Mouse (Mus musculus): ENCODE results near the gene Ttf1.

The Ttf1 gene

DNA sequence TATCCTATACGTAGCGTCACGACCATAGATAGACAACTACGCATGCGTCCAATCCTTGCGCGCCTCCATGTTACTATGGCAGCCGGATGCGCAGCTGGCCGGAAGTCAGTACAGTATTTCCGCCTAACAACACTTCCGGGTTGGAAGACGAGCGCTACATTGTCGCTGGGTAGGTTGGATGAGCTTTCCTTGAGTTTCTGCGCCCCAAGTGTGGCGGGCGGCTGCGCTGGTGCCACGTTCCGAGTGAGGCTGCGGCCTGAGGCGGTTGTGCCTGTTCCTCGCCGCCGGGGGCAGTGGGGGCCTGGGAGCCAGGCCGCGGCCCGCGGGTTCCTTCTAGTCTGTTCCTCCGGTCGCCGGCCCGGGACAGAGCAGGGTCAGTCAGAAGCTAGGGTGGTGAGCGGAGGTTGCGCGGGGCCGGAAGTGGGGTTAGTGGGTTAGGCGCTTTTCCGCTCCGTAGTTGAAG is at the start of gene Ttf1:
Gene Ttf1, plus strand, starts transcription at position 128 of the 463 bp plus-strand sequence.
- DNase-seq: peak; percentile 78 to 89

DNA sequence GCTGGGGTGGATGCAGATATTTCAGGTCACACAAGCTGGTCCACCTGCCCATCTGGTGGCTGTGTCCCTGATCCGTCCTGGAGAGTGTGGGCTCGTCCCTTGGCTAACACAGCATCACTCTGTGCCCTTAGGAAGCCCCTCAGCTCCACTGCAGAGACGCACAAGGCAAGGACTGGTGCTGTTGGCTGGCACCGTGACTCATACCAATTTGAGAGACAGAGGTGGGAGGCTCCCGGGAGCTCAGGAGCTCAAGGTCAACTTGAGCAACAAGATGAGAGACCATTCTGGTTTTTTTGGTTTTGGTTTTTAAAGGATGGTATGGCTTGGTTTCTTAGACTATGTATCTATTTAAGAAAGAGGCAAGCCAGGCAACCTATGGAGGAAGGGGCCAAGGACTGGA is 47.5 kb upstream of the Ttf1 start:
- DNase-seq: no peak

DNA sequence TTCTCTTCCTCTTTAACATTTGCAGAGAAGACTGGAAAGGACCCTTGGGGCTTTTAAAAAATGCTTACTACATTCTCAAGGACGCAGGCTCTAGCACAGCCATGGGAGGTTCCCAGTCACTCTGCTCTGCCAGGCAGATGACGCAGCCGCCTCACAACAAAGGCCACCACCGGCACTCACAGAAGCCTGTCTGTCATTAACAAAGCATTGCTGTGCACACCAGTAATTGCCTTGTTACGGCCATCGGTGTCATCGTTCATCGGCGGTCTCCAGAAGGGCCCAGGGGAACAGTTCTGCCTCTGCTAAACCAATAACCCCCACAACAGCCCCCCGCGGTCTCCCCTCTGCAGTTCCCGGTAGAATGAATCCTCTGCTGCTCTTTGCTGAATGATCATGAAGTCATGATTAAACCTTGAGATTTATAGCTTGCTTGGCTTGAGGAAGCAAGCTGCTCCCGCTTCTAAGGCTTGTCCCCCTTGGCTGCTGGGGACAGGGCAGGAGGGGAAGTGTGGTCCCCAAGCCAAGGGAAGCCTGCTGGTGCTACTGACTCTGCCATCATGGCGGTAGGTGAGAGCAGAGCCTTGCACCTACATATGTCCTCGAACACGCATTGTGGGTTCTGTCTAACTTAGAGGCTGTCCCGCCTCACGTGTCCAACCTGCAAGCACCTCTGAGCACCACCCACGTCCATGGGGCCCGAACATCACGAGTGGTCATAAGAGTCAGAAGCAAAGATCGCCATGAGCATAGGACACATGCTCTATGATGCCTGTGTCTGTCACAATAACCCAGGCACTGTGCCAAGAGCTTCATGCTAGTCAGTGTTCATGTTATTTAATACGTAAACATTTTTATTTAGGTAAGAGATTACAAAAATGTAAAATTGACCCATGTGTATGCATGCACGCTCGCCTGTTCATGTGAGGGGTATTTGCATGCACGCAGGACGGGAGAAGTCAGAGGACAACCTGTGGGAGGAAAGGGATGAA is 43.2 kb upstream of the Ttf1 start:
- no peak for DNase-seq

DNA sequence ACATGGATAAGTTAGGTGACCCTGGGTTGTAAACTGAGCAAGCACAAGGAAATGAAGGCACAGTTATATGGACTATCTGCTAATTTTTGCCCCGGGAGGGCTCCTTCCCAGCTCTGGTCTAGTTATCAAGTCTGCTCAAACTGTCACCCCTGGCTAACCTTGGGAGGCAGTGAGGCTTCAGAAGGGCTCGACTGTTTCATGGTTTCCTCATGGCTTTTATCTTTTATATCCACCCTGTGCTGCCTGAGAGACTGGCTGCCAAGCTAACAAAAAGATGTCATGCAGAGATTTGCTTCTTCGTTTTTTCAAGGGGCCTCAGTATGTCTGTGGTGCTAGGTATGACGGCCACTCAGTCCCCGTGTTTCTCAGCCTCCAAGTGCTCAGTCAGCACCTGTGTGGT is 41.4 kb upstream of the Ttf1 start:
- no peak for DNase-seq

DNA sequence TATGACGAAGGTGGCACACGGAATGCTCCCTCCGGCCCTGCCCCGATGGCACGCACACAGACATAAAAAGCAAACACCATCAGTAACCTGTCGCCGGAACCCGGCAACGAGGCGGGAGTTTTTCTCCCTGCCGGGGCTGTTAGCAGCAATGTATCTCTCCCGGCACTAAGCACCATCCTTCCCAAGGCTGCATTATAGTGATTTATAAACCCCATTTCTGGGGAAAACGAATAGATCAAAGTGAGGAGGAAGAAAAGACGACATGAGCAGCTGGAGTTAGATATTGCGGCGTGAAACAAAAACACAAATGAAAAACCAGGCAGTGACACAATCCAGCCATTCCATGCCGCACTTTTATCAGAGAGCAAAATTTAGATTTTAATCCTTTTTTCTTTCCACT is 39.0 kb upstream of the Ttf1 start:
- no peak for DNase-seq

DNA sequence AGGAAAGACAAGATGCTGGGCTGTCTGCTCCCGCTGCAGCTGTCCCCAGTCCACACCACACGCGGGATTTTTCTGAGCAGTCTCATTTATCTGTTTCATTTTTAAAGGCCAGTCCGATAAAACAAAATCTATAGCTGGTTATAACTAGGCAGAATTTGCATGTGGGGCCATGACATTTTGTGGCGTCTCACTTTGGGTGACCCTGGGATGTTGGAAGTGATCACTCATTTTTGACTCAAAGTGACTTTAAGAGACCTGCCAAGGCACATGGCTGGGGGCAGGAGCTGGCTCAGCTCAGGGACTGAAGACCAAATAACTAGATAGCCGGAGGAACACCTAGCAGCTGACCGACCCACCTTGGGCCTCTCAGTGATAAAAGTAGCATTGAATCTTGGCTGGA is 37.1 kb upstream of the Ttf1 start:
- DNase-seq: no peak

DNA sequence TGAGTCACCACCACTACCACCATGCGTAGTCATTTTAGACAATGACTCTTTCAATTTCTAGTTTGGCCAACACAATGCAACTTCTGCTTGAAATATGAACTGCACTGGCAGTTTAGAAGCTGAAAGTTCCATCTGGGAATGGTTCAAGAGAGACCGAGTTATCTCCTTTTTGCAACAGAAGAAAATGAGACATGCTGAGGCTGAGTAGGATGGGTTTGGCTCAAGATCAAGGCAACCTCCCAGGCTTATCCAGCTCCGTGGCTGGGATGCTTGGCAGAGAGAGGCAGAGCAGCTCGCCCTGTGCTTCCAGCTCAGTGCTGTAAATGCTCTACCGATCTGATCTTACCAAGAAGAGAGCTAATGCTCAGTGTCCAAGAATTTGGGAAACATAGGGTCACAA is 34.8 kb upstream of the Ttf1 start:
- no peak for DNase-seq

DNA sequence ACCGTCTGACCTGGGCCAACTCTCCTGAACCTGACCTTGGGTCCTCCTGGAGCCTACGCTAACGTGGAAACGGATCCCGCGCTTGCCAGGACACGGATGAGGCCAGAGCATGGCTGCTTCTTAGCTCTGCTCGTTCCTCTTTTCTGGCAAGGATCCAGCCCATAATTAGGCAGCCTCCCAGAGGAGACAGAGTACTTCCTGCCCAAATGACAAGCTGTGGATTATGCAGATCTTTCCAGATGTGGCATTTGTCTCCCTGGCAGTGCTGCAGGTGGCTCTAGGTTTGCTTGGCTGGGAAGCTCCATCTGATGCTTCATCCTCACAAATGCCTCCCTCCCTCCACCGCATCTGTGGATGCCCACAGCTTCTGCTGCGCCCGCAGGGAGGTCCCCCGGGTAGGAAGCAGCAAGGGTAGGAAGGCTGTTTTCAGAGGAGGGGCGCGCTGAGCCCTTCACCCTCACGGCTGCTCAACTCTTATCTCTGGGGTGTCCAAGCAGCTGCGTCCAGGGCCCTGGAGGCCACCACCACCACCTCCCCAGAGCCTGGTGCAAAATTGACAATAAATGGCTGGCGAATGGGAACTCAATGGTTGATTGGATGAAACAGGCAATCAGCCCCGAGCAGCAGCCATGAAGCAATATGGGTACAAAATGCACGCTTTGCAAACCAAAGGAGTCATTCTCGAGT is 29.9 kb upstream of the Ttf1 start:
- no peak for DNase-seq

DNA sequence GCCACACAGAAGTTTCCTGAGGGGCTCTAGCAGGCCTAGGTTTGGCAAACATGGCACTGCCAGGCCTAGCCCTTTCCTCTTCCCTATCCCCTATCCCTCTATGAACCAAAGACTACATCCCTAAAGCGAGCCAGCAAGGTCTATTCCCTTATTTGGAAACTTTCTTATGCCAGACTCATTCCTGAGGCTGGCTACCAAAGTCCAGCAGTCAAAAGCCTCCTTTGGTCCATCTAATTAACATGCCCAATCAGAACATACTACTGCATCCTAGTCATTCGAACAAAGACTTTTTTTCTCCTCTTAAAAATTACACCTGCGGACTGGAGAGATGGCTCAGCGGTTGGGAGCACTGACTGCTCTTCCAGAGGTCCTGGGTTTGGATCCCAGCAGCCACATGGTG is 28.1 kb upstream of the Ttf1 start:
- DNase-seq: no peak

DNA sequence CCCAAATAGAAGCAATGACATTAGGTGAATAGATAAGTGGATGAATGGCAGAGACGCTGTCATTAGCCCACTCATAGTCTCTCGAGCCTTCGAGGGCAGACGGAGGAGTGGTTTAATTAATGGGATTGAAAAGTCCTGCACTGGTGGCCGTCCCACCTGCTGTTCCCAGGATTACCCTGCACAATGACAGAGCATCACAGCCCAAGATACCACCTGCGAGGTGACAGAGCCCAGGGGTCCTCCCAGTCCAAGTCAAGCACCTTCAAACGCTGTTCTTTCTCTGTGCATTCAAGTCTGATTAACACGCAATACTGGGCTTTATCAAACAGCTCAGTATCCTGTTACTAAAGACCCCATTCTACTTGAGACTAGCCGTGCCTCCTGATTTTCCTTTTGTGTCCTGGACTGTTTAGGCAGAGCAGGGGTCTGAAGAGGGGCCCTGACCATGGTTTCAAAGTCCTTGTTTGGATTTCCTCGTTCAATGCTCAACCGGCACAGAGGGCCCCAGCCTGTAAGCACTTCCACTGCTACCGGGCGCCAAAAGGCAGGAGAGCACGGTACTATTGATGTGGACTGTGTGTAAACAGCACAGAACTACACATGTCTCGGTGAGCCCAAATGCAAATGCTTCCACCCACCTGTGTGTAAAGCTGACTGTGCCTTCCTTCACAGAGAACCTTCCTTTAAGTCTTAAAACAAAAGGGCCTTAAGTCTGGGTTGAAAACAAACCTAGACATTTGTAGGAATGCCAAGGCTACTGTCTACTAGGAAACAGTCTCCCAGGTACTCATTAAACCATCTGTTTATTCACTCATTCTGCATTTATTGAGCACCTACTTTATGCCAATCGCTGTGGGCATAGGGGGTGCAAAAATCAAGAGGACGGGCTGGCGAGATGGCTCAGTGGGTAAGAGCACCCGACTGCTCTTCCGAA is 25.3 kb upstream of the Ttf1 start:
- no peak for DNase-seq

DNA sequence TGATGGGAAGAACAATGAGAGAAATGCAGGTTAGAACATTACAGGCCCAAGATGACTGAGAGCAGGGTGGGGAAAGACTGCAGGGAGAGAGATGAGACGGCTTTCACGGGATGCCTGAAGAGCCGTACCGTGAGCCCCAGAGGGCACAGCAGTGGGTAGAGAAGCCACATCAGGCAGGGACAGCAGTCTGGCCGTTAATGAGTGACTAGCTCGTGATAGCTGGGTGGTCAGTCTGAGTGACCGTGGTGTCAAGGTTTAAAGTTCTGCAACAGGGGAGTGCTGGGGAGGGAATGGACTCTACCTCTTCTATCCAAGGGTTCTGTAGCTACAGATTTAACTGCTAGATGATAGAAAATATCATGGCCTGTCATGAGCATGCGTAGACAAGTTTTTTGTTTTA is 24.4 kb upstream of the Ttf1 start:
- DNase-seq: no peak

DNA sequence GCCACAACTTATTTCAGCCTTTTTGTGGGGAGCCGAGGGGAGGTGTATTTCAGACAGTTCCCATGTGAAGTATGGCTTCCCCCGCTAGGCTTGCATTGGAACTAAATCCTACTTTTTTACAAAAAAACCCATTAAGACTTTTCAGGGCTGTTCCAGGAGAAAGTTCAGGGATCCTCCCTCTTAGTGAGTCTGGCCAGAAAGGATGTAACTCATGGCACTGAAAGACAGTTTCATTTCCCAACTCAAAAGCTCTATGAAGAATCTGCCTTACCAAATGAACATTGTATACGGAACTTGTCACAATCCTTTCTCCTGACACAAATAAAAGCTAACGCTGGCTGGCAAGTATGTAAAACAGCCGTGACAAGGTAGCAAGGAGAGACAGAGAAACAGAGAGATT is 20.3 kb upstream of the Ttf1 start:
- no peak for DNase-seq

DNA sequence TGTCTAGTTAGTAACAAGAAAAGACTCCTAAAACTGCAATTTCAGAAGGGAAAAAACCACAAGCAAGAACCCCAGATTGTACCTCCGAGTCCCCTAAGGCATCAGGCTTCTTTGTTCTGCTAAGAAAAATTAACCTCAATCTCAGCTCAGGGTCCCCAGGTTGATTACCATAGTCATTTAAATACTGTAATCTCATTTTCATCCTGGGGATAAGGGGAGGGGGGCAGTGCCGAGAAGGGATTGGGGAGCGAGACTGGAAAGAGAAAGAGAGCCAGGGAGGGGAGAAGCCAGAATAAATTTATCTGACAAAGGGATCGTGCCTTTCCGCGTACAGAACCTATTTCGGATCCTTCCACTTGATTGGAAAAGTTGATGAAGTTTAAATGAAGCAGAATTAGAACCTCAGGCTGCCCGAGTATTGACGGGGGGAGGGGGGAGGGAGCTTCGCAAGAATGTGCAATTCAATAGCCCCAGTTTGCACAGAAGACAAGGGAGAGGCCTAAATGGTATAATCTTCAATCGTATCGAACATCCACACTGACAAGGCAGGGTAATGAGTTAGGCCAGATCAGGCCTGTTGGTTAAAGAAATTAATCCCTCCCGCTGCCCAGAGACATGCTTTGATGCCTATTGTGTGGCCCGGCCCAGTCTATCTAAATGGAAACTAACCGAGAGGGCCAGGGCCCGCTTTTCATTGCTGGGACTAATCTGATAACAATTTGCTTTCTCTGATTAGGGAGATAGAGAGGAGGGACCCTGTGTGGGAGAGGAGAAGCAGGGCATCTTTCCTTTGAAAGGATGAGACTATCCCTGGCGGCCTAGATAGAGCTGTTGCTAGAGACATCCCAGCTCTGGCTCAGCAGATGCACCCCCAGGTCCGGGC is 19.2 kb upstream of the Ttf1 start:
- DNase-seq: no peak

DNA sequence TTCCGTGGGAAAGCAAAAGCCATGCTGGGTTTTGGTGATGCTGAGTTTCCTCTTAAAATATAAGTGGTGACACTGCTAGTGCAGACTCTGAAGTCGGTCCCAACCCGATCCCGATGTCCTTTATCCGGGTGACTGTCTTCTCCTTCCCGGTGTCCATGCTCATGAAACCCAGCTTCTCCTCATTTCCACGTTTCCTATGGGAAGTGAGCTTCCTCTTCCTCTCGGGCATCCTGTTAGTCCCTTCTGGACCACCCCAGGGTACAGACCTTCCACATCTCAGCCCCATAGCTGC is 18.6 kb upstream of the Ttf1 start:
- no peak for DNase-seq

DNA sequence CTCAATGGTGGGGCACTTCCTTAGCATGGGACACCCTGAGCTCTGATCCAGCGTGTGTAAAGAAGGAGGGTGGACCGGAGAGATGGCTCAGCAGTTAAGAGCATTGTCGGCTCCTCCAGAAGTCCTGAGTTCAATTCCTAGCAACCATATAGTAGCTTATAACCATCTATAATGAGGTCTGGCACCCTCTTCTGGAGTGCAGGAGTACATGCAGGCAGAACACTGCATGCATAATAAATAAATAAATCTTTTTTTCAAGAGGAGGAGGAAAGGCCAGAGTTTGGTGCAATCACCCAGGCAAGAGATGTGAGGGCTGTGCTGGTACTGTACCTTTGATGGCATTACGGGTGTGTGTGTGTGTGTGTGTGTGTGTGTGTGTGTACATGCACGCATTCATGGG is 17.9 kb upstream of the Ttf1 start:
- no peak for DNase-seq

DNA sequence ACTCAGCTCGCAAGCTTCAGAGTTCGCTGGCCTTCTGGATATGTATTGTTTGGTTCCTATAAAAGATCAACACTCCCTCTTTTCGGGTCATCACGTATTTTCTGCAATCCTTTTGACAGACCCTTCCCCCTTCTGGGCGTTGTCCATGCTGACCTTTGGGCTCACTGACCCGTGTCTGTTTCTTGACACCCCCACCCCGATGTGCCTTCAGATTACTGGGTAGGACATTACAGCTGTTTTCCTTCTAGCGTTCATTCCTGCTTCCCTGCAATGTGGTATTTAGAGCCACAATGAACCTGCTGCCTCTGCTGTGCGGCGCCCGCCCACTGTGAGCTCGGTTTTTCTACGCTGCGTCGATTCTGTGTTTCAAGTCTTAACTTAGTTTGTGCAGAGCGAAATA is 13.9 kb upstream of the Ttf1 start:
- DNase-seq: no peak

DNA sequence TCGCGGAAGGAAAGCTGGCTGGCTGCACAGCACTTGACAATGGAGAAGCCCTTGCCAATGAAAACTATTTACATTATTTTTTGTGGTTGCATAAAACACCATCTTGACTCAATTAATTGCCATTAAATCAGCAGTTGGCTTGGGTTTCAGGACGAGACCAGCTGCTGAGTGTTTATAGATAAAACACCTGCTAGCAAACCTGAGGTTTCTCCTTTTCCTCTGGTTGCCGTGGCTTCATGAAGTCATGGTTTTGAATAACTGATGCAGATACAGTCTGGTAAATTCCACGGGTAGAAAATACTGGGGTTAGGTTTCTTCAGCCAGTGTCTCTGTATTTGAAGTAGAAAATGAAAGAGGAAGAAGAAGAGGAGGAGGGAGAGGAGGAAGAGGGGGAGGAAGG is 8.1 kb upstream of the Ttf1 start:
- DNase-seq: no peak

DNA sequence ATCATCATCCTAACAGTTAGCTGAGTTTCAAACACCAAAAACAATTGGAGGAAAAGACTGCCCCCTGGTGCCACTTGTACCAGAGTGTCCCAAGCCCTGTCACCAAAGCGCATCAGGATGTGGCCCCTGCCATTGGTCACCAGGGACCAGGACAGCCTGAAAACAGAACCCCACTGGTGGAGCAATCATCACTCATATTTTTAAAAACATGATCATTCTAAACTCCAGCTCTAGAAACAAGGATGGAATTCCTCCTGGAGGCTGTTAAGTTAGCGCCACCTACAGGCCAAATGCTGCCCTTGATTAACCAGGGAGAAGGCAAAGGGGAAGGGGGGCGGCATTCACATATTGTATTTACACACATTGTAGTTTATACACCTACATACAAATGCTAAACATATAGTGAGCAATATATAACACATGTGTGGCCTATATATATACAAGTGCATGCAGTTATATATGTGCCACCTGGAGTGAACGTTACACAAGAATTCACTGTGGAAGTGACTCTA is 7.1 kb upstream of the Ttf1 start:
- peak; percentile 9 to 34 for DNase-seq

DNA sequence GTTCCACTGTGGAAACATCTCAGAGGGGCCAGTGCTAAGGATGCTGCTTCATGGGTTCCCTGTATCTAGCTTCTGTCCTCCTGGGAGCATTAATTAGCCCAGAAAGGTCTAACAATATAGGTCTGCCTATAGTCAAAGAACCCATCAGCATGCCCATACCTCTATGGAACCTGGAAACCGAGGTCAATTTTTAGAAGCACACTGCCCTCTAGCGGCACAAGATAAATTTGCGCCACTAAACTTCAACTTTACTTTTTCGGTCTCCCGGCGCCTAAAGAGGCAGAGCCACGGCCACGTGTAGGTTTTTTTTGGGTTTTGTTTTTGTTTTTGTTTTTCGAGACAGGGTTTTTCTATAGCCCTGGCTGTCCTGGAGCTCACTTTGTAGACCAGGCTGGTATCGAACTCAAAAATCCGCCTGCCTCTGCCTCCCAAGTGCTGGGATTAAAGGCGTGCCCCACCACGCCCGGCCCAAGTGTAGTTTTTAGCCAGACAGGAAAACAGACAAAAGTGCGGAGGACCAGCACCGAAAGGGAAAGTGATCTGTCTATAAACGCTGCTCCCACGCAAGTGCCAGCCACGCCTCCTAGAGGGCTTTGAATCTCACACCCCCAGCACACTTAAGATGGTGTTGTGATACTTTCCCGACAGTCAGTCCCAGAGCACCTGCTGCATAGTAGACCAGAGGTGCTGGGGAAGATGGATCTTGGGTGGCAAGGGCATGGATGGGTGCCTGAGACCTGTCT is 6.1 kb upstream of the Ttf1 start:
- peak; percentile 12 to 34 for DNase-seq

DNA sequence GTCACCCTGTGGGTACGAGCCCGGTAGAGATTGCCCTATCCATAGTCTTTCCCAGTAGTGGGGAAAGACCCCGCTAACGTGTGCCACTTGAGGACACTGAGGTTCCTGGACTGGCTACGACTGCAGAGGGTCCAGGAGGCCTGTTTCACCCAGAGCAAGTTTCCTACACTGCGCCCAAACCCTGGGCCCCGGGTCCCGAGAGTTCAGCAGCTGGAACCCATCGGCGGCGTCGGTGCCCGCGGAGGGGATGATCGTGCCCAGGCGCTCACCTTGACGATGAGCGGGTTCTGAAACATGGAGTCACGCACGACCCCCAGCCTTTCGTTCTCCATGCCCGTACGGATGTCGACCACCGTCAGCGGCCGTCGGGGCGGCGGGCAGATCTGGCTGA is 5.5 kb upstream of the Ttf1 start:
- DNase-seq: no peak

DNA sequence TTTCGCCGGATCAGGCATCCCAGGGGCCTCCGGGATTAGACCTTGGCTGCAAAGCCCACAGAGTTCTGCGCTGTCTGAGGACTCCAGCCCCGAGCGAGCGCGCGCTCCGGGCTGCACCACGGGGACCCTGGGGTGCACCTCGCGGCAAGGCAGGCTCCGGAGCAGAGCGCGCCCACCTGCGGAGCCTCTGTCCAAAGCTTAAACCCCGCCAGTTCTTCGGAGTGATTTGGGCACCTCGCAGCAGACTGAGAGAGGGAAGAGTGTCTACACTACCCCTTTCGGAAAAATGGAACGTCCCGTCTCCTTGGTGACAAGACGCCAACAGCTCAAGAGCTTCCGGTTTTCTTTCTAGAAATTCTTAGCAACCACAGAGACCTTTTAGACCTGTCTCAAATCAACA is 5.1 kb upstream of the Ttf1 start, which contains the start of gene Cfap77:
Gene Cfap77, minus strand, starts transcription at position 76 of the 400 bp plus-strand sequence.
- DNase-seq: peak; percentile 54 to 69
